Mouse (Mus musculus) cerebellum, postnatal 25 days (tissue): Measurements from ENCODE around the gene Gm20815.
"Not testable (repeated sequence)": the region's sequence is repeated elsewhere in the genome, so short reads cannot be mapped to it uniquely, and the experiment has no call there.

Experiments
- DNase-seq, 2 experiments: peaks; one replicate each; pipeline ENCODE4 v3.0.0; 2021; ENCODE audit warnings: mixed read lengths in 2 of 2

The Gm20815 gene

GRCm38 (mm10) chrY:8835069-8835468 lies at the start of gene Gm20815:
Gene Gm20815, minus strand, starts transcription at chrY:8835169.
- DNase-seq = not testable (repeated sequence)
